Mouse (Mus musculus) kidney, adult 2 months (tissue): Measurements from ENCODE around the gene Fbxl13. TPM values are rescaled to one million over a fixed set of nuclear protein-coding genes. Genes with fewer than 3 reads are reported as not detected.

Source experiments
- DNase-seq: peaks from one replicate; pipeline ENCODE4 v3.0.0; 2021
- H3K27ac ChIP-seq: fragments of 200-500 bp; 2 replicates; pipeline ENCODE4 v1.5.1; 2012; ENCODE audit warnings: low read depth, low read length, control low read depth, inconsistent platforms; ENCODE audit not compliant: insufficient read depth
- H3K27me3 ChIP-seq: fragments of 200-500 bp; replicated peaks from 2 replicates; pipeline ENCODE4 v1.6.1; 2012; ENCODE audit warnings: mild to moderate bottlenecking, moderate library complexity, low read length, inconsistent platforms; ENCODE audit not compliant: control insufficient read depth, insufficient read depth
- H3K36me3 ChIP-seq: fragments of 200-500 bp; 2 replicates; pipeline ENCODE4 v1.6.1; 2012; ENCODE audit warnings: mild to moderate bottlenecking, moderate library complexity, low read length, inconsistent platforms; ENCODE audit not compliant: control insufficient read depth, insufficient read depth
- H3K4me1 ChIP-seq: fragments of 200-500 bp; 2 replicates; pipeline ENCODE4 v1.6.1; 2011; ENCODE audit warnings: low read length; ENCODE audit not compliant: control insufficient read depth, insufficient read depth
- H3K4me3 ChIP-seq: fragments of 200-500 bp; 2 replicates; pipeline ENCODE4 v1.5.1; 2011; ENCODE audit warnings: mild to moderate bottlenecking, low read depth, low read length, control low read depth; ENCODE audit not compliant: insufficient read depth
- CTCF ChIP-seq: fragments of 200-500 bp; conservative IDR thresholded peaks from 2 replicates; pipeline ENCODE4 v1.5.1; 2011; ENCODE audit warnings: low read depth, mild to moderate bottlenecking, control low read depth, low read length, moderate library complexity, mixed read lengths; ENCODE audit not compliant: insufficient read depth, insufficient read length
- POLR2A ChIP-seq: fragments of 200-500 bp; IDR thresholded peaks from one replicate; pipeline ENCODE4 v1.6.1; 2011; ENCODE audit warnings: low read depth, low read length, control low read depth
- WGBS: fragments of 180-500 bp; shearing (Covaris S2); methylation state at CpG from one replicate; pipeline ENCODE4 v1.1.7; 2018; 5-methylcytosine and 5-hydroxymethylcytosine counted together
- polyA plus RNA-seq: library from polyadenylated mRNA; depleted of rRNA; stranded (reverse); fragments of >200 nt; gene quantifications from 2 replicates; pipeline ENCODE4 v1.2.3, GENCODE M21; 2012

The Fbxl13 gene
- polyA plus RNA-seq, 1 experiment = 0.05 TPM

DNA sequence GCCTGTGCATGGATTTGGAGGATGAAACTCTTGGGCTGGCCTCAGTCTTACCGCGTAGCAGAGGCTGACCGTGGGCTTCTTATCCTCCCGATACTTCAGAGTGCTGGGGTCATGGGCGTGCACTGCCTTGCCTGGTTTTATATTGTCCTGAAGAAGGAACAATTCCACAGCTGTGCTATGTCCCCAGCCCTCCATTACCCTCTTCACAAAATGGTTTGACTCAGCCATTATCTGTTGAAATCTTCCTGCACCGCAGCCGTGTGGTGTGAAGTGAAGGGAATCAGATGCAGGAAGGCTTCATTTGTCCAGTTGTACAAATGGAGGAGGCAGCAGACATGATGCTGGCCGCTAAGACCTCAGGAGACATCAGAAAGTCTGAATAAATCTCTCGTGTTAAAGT is 11.5 kb upstream of the Fbxl13 start:
- Histone ChIP-seq H3K27me3 (no peaks in the 10 kb centered on the region), H3K4me3 (no peak overlapping the region), H3K27ac (no peak overlapping the region), H3K36me3 (peaks cover 2% of the 10 kb centered on the region; the same call in 1 of the 2 replicates), H3K4me1 (peaks cover 10% of the 10 kb centered on the region)
- TF ChIP-seq CTCF = no peak
- TF ChIP-seq POLR2A = no peak
- 85% methylated on average over 9 of the region's 9 CpGs for WGBS
- DNase-seq = no peak

DNA sequence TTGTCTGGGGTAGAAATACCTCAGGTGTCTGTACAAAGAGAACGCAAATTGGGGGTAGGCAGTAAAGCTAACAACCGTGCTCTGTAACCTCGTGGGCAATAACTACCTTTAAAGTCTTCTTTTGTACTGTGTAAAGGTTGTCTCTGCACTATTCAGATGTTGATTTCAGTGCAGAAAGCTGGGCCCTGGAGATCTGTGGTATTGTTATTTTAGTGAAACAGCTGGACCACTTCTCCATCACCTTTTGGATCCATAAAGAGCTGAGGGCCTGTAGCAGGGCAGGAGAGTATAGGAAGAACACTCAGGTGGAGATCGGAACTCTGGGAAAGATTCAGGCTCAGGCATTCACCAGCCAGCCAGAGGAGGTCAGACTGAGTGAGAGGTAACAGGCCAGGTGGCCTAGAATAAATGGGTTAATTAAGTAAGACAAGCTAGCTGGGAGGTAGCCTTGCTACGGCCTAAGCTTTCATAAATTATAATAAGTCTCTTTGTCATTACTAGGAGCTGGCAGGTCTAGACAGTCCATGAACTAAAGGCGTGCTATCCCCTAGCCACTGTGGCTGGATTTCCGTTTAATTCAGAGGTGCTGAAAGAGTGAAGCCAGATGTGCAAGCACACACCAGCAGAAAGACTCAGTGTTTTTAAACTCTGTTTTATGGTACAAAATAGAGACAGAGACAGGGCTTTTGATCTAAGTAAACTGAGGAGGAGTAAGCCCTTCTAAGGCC is 6.6 kb upstream of the Fbxl13 start:
- Histone ChIP-seq H3K4me1 (no peaks in the 10 kb centered on the region), H3K27me3 (no peaks in the 10 kb centered on the region), H3K4me3 (no peak overlapping the region), H3K36me3 (peaks cover 4% of the 10 kb centered on the region), H3K27ac (no peak overlapping the region)
- TF ChIP-seq CTCF (no peak), POLR2A (no peak)
- WGBS = 74% methylated on average over 7 of the region's 7 CpGs
- no peak for DNase-seq

DNA sequence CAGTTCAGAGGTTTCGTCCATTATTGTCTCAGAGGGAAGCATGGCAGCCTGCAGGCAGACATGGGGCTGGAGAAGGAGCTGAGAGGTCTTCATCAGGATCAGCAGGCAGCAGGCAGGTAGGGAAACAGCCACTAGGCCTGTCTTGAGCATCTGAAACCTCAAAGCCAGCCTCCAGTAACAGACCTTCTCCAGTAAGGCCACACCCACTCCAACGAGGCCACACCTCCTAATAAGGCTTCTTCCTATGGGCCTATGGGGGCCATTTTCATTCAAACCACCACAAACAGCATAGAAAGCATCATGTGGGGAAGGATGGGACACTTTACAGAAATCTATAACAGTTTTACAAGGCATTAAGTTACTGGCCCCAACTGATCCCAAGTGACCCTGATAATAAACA is 5.3 kb upstream of the Fbxl13 start:
- Histone ChIP-seq H3K27ac (no peak overlapping the region), H3K4me3 (no peak overlapping the region), H3K4me1 (peaks cover 5% of the 10 kb centered on the region), H3K36me3 (peaks cover 4% of the 10 kb centered on the region), H3K27me3 (no peaks in the 10 kb centered on the region)
- TF ChIP-seq POLR2A = no peak
- no peak for TF ChIP-seq CTCF
- WGBS = 71% methylated on average over 2 of the region's 2 CpGs
- no peak for DNase-seq

DNA sequence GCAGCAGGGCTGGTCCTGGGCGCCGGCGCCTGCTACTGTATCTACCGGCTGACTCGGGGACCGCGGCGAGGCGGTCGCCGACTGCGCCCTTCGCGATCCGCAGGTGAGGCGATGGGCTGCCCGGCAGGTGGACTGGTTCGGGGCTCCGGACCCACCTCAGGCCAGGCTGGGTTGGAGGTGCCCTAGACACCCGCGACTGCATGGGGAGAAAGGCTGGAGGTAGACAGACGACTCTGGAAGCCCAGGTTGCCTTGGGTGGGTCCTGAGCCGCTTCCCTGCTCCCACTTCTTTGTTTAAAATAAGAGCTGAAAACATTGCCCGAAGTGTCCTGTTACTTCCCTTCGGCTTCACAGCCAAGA is 678 bp upstream of the Fbxl13 start:
- no peak for DNase-seq
- TF ChIP-seq CTCF (no peak), POLR2A (no peak)
- Histone ChIP-seq H3K4me3 (peak overlapping the region; percentile 64), H3K27ac (0 out of 2 replicates have a peak overlapping the region, but pooled peaks have one; percentile 33), H3K4me1 (peaks cover 5% of the 10 kb centered on the region), H3K36me3 (peaks cover 2% of the 10 kb centered on the region), H3K27me3 (no peaks in the 10 kb centered on the region)
- WGBS = under 1% methylated on average over 25 of the region's 25 CpGs

DNA sequence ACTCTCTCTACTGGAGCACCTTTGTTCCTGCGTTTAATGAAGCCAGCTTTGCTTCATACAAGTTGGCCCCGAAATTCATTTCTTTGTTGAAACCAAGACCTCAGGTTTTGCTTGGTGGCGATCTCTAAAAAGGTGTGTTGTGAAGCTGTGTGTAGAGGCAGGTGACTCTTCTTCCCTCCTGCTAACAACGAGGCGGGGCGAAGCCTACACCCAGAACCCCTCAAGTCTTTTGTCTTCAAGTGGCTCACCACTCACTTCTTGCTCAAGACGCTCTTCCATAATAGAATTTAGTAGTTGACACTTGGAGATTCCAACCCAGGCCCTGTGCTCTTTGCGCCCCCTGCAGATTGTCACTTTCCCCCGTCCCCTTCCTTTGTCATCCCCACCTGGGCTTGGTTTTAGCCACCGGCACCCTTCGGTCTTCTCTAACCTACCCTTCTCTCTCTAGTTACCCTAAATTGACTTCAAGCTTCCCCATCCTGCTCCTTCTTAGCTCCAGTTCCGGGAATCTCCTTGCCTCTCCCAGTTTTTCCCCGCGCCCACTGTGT is 469 bp downstream of the Fbxl13 start:
- Histone ChIP-seq H3K27ac (no peak overlapping the region), H3K27me3 (no peaks in the 10 kb centered on the region), H3K36me3 (peaks cover 2% of the 10 kb centered on the region), H3K4me3 (peak overlapping the region; percentile 20), H3K4me1 (peaks cover 5% of the 10 kb centered on the region)
- no peak for DNase-seq
- 21% methylated on average over 14 of the region's 14 CpGs for WGBS
- TF ChIP-seq POLR2A = no peak
- TF ChIP-seq CTCF = no peak

DNA sequence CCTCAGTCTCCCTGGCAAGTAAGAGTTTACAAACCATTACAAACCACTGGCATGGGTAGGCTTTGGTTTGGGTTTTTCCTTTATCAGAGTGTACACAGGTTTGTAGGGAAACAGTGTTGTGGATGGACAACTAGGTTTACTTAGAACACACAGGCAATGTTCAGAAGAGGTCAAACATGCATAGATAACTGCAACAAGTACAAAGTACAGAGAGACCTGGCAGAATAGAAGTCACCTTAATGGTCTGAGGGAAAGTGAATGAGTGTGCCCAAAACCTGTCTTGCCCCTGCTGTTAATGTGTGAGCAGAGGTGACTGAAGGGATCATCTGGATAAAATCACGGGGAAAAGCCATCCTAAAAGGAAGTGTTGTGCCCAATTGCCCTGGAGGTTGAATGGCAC is 1.8 kb downstream of the Fbxl13 start:
- 25% methylated on average over 1 of the region's 1 CpGs for WGBS

DNA sequence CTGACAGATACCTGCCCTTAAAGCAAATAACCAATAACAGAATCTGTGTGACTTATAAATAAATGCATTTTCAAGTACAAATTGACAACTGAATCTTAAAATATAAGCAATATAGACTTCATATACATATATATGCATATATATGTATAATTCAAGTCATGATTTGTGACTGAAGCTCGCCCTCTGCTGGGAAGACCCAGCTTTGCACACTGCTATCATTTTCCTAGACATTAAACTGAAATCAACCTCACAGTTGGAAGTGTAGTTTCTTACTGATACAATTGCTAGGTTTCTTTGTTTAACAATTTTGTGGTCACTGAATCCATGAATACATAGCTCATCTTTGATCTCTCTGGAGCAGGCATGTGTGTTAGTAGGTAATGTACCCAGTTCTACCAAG is 4.5 kb downstream of the Fbxl13 start:
- no peak overlapping the region for H3K4me3 ChIP-seq
- H3K27me3 ChIP-seq = no peaks in the 10 kb centered on the region
- H3K36me3 ChIP-seq = no peaks in the 10 kb centered on the region
- DNase-seq = peak; percentile 35
- H3K27ac ChIP-seq = no peak overlapping the region
- TF ChIP-seq CTCF (peak; percentile 58), POLR2A (no peak)
- 4% methylated on average over 1 of the region's 1 CpGs for WGBS
- no peaks in the 10 kb centered on the region for H3K4me1 ChIP-seq

More for the DNA sequence above, 1.8 kb downstream of the Fbxl13 start:
- H3K4me1 ChIP-seq = peaks cover 5% of the 10 kb centered on the region
- DNase-seq = no peak
- no peak overlapping the region for H3K27ac ChIP-seq
- no peak overlapping the region for H3K4me3 ChIP-seq
- no peaks in the 10 kb centered on the region for H3K27me3 ChIP-seq
- peaks cover under 1% of the 10 kb centered on the region for H3K36me3 ChIP-seq
- TF ChIP-seq CTCF = no peak
- TF ChIP-seq POLR2A = no peak
